Mouse (Mus musculus): ENCODE data around the gene Cmklr1. TPM values are rescaled to one million over a fixed set of nuclear protein-coding genes. Genes with fewer than 3 reads are reported as not detected.

Gene Cmklr1
- total RNA-seq, 2 experiments from 2014 or later, result 18.1 to 39.3 TPM

DNA sequence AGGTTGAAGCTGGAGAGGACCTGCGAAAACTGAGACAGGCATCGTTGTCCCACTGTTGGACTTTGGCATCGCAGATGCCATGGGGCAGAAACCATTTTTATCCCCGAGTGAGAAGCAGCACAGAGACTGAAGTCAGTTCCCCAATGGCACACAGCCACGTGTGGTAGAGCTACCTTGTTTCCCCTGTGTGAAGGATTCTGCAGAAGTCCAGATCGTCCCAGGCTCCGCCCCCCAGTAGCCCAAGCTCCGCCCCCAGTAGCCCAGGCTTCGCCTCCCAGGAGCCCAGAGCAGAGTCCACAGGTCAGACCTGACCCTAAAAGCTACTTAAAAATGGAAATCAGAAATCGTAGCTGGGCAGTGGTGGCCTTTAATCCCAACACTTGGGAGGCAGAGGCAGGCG, 4.0 kb upstream of the Cmklr1 start:
- no peak for DNase-seq (ENCODE audit: low spot score in 2 of 2)

DNA sequence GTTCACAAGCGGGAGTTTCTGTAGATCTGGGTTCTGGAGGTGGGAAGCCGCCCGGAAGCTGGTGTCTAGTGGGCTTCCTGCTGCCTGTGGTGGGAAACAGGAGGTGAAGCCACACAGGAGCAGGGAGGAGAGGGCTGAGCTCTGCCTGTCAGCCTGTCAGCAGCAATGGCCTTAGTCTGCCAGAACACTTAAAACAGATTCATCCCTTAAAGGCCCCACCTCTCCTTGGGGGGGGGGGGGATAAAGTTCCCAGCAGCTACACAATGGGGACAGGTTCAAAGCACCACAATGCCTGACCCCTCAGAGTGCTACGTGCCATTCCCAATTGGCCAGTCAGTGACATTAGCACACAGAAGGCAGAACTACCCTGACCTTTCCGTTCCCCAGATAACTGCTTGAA, 2.0 kb upstream of the Cmklr1 start:
- DNase-seq (ENCODE audit: low spot score in 2 of 2), result no peak

DNA sequence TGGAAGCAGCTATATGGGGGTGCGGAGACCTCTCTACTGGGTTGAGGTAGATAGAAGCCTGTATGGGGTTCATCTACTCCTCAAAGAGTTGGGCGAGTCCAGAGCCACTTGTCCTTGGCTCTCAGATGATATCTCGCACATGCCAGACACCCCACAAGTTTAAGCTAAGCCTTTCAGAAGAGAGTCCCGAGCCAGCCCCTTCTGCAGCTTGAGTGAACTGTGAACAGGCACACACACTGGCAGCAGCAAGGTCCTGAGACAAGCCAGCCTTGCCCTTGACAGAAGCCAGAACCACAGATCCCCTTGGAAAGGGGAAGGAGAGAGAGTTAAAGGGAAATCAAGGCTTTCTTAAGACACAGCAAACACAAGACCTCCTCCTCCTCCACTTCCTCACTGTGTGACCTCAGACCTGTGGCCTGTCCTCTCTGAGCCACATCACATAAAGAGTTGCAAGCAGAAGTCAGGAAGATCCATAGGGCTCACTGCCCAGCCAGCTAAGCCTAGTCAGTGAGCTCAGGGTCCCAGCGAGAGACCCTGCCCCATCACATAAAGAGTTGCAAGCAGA, 1.5 kb downstream of the Cmklr1 start:
- DNase-seq (ENCODE audit: low spot score in 2 of 2), result no peak

DNA sequence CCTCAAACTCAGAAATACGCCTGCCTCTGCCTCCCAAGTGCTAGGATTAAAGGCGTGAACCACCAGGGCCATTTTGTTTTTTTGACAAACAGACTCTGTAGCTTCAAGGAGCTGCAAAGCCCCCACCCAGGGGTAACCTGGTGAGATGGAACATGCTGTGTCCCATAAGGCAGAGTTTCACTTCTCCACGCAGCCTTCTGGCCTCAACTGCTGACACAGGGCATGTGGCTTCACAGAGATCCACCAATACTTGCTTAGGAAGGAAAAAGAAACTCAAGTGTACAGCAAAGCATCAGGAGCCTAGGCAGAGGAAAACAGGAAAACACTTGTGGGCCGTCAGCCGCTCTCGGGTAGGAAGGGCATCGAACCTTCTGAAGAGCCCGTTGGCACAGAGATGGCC, 3.1 kb downstream of the Cmklr1 start:
- no peak for DNase-seq (ENCODE audit: low spot score in 2 of 2)

DNA sequence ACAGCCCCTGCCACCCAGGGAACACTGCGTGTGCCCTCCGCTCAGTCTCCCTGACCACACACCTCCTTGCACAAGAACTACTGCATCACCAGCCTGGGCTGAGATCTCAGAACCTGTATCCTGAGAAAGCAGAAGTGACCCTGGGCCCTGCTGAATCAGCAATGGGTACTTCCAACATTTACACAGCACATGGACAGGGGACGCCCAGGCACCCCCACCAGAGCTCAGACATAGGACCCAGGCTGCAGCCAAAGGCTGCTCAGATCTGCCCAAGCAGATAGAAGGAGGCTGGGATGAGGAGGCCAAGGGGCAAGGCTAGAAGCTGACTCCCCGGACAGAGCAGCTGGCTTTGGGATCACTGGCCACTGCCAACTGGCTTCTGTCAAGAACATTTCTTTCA, 5.7 kb downstream of the Cmklr1 start:
- DNase-seq (ENCODE audit: low spot score in 2 of 2), result no peak

DNA sequence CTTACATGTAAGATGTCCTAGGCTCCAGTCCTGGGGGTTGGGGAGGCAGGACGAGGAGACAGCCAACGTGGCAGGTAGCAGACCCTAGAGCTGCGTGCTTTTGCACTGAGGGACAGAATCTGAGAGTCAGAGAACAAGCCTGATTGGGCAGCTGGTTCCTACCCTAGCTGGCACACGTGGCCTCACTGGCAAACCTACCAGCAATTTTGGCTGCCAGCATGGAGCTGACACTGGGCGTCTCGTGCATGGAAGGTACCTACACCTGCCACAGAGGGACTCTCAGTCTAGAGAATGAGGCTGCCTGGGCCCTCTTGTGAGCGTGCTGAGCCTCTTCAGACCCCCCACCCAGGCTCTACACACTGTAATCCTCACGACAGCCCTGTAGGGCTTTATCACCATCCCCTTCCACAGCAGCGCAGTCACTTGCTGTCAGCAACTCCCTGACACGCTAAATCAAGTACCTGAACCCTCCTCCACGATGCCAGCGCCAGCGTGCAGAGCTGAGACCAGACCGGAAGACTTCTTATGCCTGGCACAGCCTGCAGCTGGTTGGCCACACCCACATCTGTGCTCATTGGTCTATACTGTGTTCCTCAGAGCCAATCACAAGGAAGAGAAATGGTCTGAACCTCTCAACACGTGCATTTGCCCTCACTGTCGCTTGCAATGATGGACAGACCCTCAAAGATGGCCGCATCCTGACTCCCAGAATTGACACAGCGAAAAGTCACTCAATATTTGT, 6.9 kb downstream of the Cmklr1 start:
- DNase-seq (ENCODE audit: low spot score in 2 of 2), result no peak

DNA sequence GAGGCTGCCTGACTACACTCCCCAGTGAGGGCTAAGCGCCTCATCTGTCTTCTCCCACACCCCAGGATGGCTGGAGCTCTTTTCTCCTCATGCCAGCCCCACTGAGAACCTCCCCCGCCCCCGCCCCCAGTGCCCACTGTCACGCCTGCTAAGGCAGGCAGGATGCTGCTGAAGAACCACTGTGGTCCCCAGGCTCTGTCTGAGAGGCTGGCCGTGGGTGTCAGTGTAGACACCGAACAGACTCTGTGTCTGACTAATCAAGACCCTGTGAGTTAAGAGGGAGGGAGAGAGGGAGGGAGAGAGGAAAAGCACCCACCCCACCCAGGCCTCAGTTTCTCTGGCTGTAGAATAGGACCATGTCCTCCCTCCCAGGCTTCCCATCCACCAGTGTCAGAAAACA, 9.2 kb downstream of the Cmklr1 start:
- no peak for DNase-seq (ENCODE audit: low spot score in 2 of 2)

DNA sequence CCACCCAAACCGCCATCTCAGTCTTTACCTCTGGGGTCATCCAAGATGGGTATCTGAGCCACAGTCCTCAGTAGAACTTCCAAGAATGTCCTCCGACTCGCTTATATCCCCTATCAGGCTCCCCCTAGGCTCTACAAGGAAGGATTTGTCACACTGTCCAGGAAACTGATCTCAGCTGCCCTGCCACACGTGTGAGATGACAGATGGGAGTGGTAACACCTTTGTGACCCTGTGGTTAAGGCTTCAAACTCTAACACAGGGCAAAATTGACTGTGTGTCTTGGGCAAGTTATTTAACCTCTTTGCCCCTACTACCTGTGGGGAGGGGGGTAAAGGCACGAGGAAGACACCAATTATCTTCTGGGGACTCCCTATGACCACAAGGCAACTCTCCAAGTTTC, 11.1 kb downstream of the Cmklr1 start:
- no peak for DNase-seq (ENCODE audit: low spot score in 2 of 2)

DNA sequence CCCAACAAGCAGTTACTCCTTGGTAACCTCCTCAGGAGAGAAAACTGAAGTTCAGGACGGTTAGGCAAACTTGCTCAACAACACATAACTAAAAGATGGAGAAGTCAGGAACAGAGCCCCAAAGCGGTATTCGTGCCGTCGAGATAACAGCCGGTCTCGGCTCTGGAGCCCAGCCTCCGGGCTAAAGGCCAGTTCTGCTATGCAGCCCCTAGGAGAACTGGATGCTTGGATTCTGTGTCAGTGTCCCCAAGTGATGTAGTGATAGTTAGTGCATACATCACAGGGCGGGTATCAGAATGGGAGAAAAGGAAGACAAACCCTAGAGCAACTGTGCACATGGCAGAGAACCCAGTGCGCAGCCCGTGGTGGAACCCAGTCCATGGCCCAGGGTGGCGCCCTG, 12.2 kb downstream of the Cmklr1 start:
- DNase-seq (ENCODE audit: low spot score in 2 of 2), result no peak

DNA sequence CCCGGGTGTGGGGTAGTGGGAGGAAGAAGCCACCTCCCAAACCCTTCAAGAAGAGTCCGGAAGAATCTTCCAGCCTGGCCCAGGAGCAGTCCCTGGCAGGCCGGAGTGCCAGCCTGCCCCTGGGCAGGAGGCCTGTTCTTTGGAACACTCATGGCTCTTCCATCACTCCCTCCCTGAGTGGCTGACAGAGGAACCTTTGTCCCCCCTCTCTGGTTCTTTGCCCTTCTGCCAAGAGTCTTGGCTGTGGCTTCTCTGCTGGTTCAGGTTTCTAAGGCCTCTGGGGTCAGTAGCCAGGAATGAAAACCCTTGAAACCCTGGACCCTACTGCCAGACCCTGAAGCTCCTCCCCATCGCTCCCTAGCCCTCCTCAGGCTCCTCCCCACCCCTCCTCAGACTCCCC, 12.6 kb downstream of the Cmklr1 start:
- no peak for DNase-seq (ENCODE audit: low spot score in 2 of 2)

DNA sequence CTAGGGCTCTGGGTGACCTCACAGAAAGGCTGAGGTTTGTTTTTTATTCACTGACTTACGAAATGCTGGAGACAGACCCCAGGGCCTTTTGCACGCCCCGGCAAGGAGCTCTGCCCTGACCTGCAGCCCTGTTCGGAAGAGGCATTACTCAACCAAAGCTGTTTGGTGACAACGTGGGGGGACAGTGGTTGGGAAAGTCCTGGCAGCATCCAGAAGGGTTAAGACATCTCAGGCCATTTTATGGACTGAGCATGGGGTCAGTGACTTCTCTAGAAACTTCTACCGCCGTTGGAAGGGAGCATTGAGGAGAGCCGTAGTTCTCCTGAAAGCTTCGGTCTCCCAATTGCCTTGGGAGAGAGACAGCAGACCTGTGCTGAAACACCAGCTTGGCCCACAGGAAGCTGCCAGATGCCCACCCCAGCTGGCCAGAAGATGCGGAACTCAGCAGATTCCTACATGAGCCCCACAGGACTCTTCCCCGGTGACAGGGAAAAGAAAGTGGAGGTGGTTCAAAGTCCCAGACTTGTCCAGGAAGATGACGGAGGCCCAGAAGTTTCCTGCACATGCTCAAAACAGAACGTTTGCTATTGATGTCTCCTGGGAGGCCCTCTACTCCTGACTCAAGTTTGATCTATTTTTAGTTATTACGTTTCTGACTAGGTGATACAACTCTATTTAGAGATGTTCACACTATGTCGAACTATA, 14.2 kb downstream of the Cmklr1 start:
- no peak for DNase-seq (ENCODE audit: low spot score in 2 of 2)

DNA sequence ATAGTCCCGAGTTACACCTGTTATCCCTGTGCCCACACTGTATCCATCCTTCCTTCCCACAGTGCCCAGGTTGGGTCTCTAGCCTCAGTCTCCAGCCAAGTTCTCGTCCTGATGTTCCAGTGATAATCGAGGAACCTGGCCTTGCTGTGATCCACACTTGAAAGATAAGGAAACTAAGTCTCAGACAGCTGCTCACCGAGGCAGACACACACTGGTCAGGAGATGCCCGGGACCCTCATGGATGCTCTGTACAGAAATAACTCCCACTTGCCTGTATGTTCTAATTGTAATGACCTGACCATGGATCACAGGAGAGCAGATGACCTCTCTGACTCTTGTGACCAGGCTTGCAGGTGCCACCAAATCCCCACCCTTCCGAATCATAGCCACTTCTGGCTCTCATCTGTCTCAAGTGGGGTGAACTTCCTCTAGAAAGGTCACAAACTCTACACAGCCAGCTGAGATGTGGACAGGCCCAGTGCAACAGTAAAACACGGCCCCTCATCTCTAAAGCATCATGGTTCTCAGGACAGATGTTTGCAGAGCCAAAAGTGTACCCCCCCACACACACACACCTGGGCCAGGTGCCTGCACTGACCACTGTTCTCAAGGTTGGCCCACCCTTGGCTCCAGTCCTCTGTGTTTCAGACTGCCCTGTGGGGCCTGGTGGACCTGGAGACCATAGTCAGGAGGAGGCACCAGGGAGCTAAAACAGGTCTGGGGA, 15.2 kb downstream of the Cmklr1 start:
- no peak for DNase-seq (ENCODE audit: low spot score in 2 of 2)

DNA sequence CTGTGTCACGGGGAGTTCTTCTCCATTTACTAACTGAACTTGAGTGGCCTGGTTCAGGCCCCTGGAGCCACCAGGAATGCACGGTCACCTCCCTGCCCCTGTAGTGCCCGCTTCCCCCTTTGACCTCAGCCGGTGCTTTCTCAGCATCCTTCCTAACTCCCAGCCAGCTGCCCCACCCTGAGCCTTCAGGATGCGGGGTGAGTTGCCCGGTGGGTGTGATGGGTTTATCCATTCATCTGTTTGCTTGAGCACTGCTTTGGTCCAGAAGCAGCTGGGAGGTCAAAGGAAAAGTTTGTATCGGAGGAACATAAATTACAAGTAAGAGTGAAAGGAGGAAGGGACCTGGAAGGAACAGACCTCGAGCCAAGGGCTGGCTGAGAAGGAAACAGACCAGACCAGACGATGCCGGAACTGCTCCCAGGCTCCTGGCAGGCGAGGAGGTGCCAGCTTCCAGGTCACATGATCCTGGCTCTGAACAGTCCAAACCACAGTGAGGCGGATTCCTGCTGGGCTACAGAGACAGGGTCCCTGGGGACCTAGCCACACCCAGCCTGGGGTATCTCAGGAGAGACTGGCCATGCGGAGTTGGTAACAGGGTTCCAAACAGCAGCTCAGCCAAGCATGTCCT, 16.1 kb downstream of the Cmklr1 start:
- DNase-seq (ENCODE audit: low spot score in 2 of 2), result peak; percentile 19 to 54

DNA sequence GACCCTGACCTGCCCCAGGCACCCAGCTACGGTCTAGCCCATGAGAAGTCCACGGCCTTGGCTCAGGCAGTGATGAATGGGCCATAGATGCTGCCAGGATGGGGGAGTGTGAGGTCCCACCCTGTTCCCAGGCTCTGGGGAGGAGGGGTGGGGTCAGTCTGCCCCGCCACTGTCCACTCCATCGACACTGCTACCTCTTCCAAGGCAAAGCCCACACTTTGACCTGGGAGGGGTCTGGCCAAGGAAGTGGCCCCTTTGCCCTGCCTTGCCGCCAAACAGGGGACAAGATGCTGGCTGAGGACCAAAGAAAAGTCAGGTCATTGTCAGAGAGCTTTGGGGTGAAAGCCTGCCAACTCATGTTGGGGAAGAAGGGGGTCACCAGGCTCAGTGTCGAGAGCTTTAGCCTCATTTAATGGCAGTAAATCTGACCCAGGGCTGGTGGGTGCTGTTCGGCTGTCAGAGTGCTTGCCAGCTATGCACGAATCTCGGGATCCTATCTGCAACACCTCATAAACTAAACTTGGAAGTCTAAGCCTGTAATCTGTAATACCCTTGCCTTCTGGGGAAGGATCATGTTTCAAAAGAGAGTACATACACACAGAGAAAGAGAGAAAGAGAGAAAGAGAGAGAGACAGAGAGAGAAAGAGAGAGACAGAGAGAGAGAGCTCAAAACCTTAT, 17.1 kb downstream of the Cmklr1 start:
- no peak for DNase-seq (ENCODE audit: low spot score in 2 of 2)

DNA sequence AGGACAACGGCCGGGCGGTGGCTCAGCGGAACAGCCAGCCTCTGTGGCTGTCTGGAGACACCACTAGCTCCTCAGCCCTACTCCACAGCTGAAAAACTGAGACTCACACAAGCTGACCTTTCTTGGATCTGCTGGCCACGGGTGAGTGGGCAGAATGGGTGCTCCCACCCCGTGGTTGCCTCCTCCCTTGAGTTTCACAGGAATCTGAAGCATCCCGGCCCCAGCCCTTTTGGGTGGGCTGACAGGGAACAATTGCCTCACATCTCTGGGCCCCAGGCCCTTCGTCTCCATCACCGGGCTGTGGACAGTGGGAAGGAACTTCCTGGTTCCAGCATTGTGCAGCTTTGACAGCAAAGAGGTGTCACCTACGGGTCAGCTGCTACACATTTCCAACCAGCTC, 20.1 kb downstream of the Cmklr1 start:
- no peak for DNase-seq (ENCODE audit: low spot score in 2 of 2)

DNA sequence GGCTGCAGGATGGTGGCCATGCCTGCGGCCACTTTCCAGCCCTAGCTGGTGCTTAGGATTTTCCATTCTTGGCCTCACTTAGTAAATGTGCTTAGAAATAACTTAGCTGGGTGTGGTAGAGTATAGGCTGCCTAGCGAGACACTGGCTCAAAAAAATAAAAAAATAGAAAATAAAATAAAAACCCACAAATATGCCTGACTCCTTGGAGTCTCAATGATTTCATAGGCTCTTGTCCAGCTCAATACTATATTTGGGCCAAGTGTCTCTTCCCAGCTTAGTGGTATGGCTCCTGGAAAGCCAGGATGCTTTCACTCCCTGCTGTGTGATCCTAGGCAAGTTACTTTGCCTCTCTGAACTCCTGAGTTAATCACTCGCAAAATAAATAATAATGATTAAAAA, 21.0 kb downstream of the Cmklr1 start:
- no peak for DNase-seq (ENCODE audit: low spot score in 2 of 2)

DNA sequence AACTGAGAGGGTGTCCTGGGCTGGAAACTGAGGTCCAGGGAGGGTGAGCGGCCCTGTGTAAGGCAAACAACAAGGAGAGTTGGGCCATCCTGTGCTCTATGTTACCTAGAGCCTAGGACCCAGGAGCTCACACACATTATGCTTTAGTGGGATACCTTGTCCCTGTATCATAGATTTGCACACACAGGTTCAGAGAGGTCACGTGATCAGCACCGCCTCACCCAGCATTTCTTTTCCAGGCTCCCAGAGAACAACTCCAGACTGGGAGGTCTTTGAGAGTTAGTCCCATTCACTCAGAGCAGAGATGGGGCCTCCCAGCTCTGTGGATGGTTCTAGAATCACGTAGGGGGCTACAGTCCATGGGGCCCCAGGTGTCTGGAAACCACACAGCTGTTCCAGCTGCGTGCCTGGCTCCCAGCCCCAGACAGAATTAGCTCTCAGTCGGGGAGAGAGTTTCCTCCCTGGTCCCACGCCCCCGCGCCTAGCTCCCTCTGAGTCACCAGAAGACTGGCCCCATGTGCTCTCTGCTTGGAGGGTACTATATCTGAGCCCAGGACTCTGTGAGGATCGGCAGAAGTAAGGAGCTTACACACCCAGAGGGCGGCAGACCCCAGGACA, 22.3 kb downstream of the Cmklr1 start:
- no peak for DNase-seq (ENCODE audit: low spot score in 2 of 2)

DNA sequence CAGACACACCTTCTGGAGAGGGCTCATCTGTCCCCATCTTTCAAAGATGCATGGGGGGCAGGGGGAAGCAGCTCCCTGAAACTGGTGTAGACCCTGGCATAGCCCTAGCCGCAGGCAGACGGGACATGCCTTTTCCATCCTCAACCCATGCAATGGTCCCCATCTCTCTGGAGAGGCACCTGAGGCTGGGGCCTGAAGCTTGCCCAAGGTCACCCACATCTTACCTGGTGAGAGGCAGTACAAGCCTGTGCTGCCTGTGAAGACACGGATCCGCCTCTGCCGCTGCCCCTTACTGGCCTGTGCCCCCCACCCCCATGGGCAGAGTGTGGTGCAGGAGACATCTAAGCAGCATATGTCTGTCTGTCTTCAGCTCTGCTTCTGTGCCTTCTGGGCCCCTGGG, 23.2 kb downstream of the Cmklr1 start:
- no peak for DNase-seq (ENCODE audit: low spot score in 2 of 2)

DNA sequence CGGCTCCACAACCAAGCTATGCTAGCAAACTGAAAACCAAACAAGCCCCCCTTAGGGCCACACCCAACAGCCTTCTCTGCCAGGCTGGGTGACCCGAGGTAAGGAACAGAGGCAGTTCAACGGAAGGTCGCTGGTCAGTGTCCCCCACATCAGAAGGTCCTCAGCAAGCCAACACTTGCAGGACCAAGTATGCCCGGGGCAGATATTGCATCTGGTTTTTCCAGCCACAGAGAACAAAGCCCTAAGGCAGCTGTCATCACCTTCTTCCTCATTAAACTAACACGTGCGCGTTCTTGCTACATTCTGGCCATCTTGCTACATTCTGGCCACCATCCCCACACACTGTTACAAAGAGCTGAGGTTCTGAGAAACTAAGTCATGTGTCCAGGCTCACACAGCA, 23.9 kb downstream of the Cmklr1 start:
- DNase-seq (ENCODE audit: low spot score in 2 of 2), result no peak

DNA sequence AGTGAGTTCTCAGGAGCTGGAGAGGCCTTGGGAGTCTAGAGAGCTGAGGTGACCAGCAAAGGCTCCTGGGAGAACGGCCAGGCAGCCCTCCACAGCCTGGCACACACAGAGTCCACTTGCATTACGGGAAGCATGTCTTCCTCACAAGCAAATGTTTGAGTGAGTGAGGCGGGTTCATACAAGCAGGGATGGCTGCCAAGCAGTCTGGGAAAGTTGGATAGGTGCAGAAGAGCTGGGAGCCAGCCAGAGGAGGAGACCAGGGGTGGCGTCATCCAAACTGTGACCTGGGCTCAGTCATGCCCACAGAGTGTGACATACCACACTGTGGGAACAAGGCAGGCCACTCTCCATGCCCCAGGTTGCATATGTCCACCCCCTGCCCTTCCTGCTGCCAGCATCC, 25.2 kb downstream of the Cmklr1 start:
- no peak for DNase-seq (ENCODE audit: low spot score in 2 of 2)

DNA sequence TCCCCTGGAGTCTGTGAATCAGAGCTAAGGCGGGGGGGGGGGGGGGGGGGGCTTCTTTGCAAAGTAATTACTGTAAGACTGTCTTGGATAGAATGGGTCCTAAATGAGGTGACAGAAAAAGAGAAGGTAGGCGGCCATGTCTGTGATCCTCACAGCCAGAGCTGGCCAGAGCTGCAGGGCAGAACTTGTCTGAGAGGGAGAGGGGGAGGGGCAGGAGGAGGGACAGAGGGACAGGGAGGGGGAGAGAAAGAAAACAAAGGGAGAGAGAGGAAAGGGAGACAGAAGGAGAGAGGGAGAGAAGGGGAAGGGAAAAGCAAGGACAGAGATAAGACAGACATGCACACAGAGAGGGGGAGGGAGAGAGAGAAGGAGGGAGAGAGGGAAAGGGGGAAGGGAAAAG, 27.2 kb downstream of the Cmklr1 start:
- DNase-seq (ENCODE audit: low spot score in 2 of 2), result no peak
